Mouse (Mus musculus): Measurements from ENCODE around the gene Gpr19. TPM values are rescaled to one million over a fixed set of nuclear protein-coding genes. Genes with fewer than 3 reads are reported as not detected.

The Gpr19 gene
- total and polyA plus RNA-seq, 2 experiments from 2014 or later: 33.2 to 38.6 TPM

- Histone ChIP-seq H3K36me3 (ENCODE audit: insufficient read depth) (no peaks in the 10 kb centered on the region), H3K4me3 (ENCODE audit: low read depth, low read length) (peak overlapping the region; percentile 91), H3K27ac (ENCODE audit: low read depth, low read length) (peak overlapping the region; percentile 97), H3K4me2 (ENCODE audit: low read depth) (peak overlapping the region; percentile 81), H3K27me3 (ENCODE audit: insufficient read depth, low read length) (no peaks in the 10 kb centered on the region), H3K9ac (peak overlapping the region; percentile 78), H3K4me1 (ENCODE audit: insufficient read depth) (peaks cover 3% of the 10 kb centered on the region; the same call in 1 of the 2 replicates), H3K9me3 (ENCODE audit: low read length) (no peaks in the 10 kb centered on the region)
- 2% methylated on average over 37 of the region's 37 CpGs for WGBS
- TF ChIP-seq CTCF (IDR thresholded peaks at IDR 0.05; ENCODE audit: low read depth): no peak
- DNase-seq: peak; percentile 60
- ATAC-seq: peak; percentile 57
Measured at GRCm38 (mm10) chr6:134919511-134920189, 21.3 kb upstream of the Gpr19 start.

DNA sequence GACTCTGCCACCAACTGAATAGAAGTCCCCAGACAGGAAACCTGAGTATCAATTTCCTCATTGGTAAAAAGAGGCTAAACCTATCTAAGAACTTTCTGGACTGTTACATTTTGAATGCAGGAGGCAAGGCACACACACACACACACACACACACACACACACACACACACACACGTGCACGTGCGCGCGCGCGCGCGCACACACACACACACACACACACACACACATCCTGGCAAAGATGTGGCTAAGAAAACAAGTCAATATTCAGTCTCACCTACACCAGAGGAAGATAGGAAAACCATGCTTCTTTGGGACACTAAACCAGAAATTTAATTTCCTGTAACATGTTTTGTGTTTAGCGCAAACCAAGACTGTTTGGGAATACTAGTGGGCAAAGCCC, 20.4 kb upstream of the Gpr19 start:
- Histone ChIP-seq H3K36me3 (ENCODE audit: insufficient read depth) (no peaks in the 10 kb centered on the region), H3K27ac (ENCODE audit: low read depth, low read length) (no peak overlapping the region), H3K9me3 (ENCODE audit: low read length) (no peaks in the 10 kb centered on the region), H3K4me2 (ENCODE audit: low read depth) (no peak overlapping the region), H3K27me3 (ENCODE audit: insufficient read depth, low read length) (no peaks in the 10 kb centered on the region), H3K4me3 (ENCODE audit: low read depth, low read length) (no peak overlapping the region), H3K4me1 (ENCODE audit: insufficient read depth) (peaks cover 3% of the 10 kb centered on the region; the same call in 1 of the 2 replicates), H3K9ac (no peak overlapping the region)
- DNase-seq (no peak), ATAC-seq (no peak)
- TF ChIP-seq CTCF (IDR thresholded peaks at IDR 0.05; ENCODE audit: low read depth): no peak
- WGBS: 89% methylated on average over 10 of the region's 10 CpGs

GRCm38 (mm10) chr6:134917087-134917486, 18.7 kb upstream of the Gpr19 start:
- no peak overlapping the region for H3K27ac ChIP-seq (ENCODE audit: low read depth, low read length)
- H3K9ac ChIP-seq: peak overlapping the region; percentile 35; the same call in 1 of the 2 replicates
- H3K36me3 ChIP-seq (ENCODE audit: insufficient read depth): no peaks in the 10 kb centered on the region
- H3K4me2 ChIP-seq (ENCODE audit: low read depth): peak overlapping the region; percentile 57
- DNase-seq: no peak
- TF ChIP-seq CTCF (IDR thresholded peaks at IDR 0.05; ENCODE audit: low read depth): no peak
- no peaks in the 10 kb centered on the region for H3K9me3 ChIP-seq (ENCODE audit: low read length)
- whole genome bisulfite sequencing: under 1% methylated on average over 11 of the region's 11 CpGs
- ATAC-seq: no peak
- H3K4me3 ChIP-seq (ENCODE audit: low read depth, low read length): peak overlapping the region; percentile 40
- no peaks in the 10 kb centered on the region for H3K27me3 ChIP-seq (ENCODE audit: insufficient read depth, low read length)
- no peaks in the 10 kb centered on the region; the same call in 1 of the 2 replicates for H3K4me1 ChIP-seq (ENCODE audit: insufficient read depth)

- H3K36me3 ChIP-seq (ENCODE audit: insufficient read depth): no peaks in the 10 kb centered on the region
- peak overlapping the region; percentile 57 for H3K4me2 ChIP-seq (ENCODE audit: low read depth)
- peak overlapping the region; percentile 35; the same call in 1 of the 2 replicates for H3K9ac ChIP-seq
- no peaks in the 10 kb centered on the region for H3K27me3 ChIP-seq (ENCODE audit: insufficient read depth, low read length)
- H3K4me1 ChIP-seq (ENCODE audit: insufficient read depth): no peaks in the 10 kb centered on the region
- H3K27ac ChIP-seq (ENCODE audit: low read depth, low read length): no peak overlapping the region
- DNase-seq (no peak), ATAC-seq (no peak)
- H3K9me3 ChIP-seq (ENCODE audit: low read length): no peaks in the 10 kb centered on the region
- WGBS: 1% methylated on average over 11 of the region's 11 CpGs
- TF ChIP-seq CTCF (IDR thresholded peaks at IDR 0.05; ENCODE audit: low read depth): no peak
- H3K4me3 ChIP-seq (ENCODE audit: low read depth, low read length): peak overlapping the region; percentile 40
Measured at GRCm38 (mm10) chr6:134916641-134917040, 18.3 kb upstream of the Gpr19 start.

DNA sequence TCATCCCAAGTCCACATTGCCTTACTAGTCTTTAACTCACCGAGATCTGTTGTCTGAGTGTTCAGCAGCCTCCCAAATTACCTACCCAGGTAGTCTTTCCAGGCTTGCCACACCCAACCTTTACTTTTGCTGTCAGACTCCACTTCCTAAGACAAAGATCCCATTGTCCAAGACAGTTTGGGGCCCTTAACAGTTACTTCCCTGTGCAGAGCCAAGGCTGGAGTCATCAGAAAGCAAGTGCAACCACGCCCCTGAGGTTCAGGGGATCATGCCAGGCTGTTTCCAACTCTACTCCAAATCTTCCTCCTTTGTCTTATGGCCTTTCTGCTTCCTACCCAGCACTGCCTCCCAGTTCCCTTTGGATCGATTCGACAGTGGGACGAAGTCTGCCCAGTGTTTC, 16.1 kb upstream of the Gpr19 start:
- no peak overlapping the region for H3K27ac ChIP-seq (ENCODE audit: low read depth, low read length)
- ATAC-seq: no peak
- no peak for DNase-seq
- H3K4me3 ChIP-seq (ENCODE audit: low read depth, low read length): no peak overlapping the region
- H3K9ac ChIP-seq: no peak overlapping the region
- H3K4me2 ChIP-seq (ENCODE audit: low read depth): no peak overlapping the region
- no peak for TF ChIP-seq CTCF (IDR thresholded peaks at IDR 0.05; ENCODE audit: low read depth)
- H3K36me3 ChIP-seq (ENCODE audit: insufficient read depth): no peaks in the 10 kb centered on the region
- no peaks in the 10 kb centered on the region for H3K9me3 ChIP-seq (ENCODE audit: low read length)
- H3K4me1 ChIP-seq (ENCODE audit: insufficient read depth): no peaks in the 10 kb centered on the region
- H3K27me3 ChIP-seq (ENCODE audit: insufficient read depth, low read length): no peaks in the 10 kb centered on the region
- 95% methylated on average over 5 of the region's 5 CpGs for WGBS

DNA sequence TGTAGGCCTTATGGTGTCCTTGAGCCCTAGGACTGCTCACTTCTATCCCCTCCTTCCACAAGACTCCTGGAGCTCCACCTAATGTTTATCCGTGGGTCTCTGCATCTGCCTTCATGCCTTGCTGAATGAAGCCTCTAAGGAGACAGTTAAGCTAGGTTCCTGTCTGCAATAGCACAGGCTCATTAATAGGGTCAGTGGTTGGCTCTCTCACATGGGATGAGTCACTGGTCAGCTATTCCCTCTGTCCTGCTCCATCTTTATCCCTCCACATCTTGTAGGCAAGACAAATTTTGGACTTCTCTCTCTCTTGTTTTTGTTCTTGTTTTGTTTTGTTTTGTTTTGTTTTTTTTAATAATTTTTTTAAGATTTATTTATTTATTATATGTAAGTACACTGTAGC, 7.4 kb upstream of the Gpr19 start:
- DNase-seq: no peak
- H3K4me1 ChIP-seq (ENCODE audit: insufficient read depth): no peaks in the 10 kb centered on the region
- H3K4me2 ChIP-seq (ENCODE audit: low read depth): no peak overlapping the region
- no peaks in the 10 kb centered on the region for H3K27me3 ChIP-seq (ENCODE audit: insufficient read depth, low read length)
- no peak overlapping the region for H3K4me3 ChIP-seq (ENCODE audit: low read depth, low read length)
- H3K9ac ChIP-seq: no peak overlapping the region
- no peaks in the 10 kb centered on the region for H3K9me3 ChIP-seq (ENCODE audit: low read length)
- no peak overlapping the region for H3K27ac ChIP-seq (ENCODE audit: low read depth, low read length)
- WGBS: 85% methylated on average over 1 of the region's 1 CpGs
- no peak for ATAC-seq
- no peaks in the 10 kb centered on the region for H3K36me3 ChIP-seq (ENCODE audit: insufficient read depth)
- no peak for TF ChIP-seq CTCF (IDR thresholded peaks at IDR 0.05; ENCODE audit: low read depth)

Measured in forebrain, postnatal 0 days (tissue).